Mouse (Mus musculus) yolk sac, embryonic 10.5 days (tissue): ENCODE measurements around the gene Sgca.
A peak's percentile ranks its signal among the peaks of the same experiment; 100 is the strongest.

Experiments
- DNase-seq: peaks from one replicate; pipeline ENCODE4 v3.0.0-alpha.2; 2017; ENCODE audit warnings: low spot score

The Sgca gene

DNA sequence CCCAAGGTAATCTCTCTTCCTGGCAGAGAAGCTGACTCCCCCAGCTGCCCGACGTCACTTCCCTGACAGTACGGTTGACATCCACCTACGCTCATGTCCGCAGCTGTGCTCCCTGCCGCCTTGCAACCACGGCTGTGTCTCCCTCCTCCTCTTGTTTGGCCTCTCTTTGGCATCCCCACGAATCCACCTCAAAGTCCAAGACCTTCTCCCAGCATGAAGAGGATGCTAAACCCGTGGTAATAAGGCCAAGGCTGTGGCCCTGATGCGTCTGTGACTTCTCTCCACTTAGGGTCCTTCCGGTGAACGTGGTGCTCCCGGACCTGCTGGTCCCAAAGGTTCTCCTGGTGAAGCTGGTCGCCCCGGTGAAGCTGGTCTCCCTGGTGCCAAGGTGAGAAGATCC is 33.1 kb downstream of the Sgca start:
- DNase-seq: peak; percentile 64

DNA sequence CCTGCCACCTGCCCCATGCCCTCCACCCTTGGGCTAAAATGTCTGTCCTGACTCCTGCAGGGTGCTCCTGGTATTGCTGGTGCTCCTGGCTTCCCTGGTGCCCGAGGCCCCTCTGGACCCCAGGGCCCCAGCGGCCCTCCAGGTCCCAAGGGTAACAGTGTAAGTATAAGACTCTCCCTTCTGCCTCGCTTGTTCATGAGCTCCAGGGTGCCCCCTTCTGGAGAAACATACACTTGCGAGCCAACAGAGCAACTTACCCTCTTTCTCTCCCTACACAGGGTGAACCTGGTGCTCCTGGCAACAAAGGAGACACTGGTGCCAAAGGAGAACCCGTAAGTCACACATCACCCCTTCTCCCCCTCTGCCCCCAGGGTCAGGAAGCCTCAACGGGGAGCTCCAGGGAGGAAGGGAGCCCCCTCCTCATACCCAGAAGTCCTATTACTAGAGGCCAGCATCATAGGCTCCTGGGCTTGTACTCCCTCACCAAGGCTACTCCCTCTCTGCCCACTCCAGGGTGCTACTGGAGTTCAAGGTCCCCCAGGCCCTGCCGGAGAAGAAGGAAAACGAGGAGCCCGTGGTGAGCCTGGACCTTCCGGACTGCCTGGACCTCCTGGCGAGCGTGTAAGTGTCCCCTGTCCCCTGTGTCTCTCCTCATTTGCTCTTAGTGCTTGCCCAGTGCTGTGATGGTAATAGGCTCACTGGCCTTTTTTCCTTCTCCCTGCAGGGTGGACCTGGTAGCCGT is 33.7 kb downstream of the Sgca start:
- peak; percentile 59 for DNase-seq

DNA sequence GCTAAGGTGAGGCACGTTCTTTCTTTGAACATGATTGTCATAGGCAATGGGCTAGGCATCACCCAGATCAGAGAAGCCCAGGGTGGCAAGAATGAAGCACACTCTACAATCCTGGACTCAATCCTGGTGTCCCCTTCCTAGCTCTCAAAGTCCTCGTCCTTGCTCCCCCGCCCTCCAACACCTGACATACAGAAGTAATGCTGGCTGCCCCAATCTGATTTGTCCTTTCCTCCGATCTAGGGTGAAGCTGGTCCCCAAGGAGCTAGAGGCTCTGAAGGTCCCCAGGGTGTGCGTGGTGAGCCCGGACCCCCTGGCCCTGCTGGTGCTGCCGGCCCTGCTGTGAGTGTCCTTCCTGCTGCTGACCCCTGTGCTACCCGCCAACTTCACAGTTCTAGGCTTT is 34.4 kb downstream of the Sgca start:
- peak; percentile 76 for DNase-seq

DNA sequence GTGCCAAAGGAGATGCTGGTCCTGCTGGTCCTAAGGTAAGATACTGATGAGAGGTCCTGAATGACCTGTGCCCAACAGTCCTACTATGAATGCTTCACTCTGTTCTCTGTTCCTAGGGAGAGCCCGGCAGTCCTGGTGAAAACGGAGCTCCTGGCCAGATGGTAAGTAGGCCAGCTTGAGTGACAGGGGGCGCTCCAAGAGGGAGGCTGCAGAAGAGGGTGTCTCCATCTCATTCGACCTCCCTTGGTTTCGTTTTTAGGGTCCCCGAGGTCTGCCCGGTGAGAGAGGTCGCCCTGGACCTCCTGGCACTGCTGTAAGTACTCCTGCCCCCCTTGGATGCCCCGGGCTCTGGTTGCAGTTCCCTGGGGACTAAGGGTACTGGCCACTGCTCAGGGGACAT is 35.0 kb downstream of the Sgca start:
- peak; percentile 62 for DNase-seq

DNA sequence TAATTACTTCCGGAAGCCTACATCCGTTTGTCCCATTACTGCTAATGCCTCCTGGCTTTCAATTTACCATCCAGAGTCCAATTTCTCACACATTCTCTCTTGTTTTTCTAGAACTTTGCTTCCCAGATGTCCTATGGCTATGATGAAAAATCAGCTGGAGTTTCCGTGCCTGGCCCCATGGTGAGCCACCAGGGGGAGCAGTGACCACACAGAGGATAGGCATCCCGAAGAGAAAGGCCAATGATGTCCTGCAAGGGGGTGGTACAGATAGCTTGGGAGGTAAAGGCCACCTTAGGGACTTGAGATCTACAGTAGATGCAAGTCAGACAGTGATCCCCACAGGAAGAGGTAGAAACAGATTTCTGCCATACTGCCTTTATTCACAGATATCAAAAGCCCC is 36.8 kb downstream of the Sgca start:
- peak; percentile 56 for DNase-seq

DNA sequence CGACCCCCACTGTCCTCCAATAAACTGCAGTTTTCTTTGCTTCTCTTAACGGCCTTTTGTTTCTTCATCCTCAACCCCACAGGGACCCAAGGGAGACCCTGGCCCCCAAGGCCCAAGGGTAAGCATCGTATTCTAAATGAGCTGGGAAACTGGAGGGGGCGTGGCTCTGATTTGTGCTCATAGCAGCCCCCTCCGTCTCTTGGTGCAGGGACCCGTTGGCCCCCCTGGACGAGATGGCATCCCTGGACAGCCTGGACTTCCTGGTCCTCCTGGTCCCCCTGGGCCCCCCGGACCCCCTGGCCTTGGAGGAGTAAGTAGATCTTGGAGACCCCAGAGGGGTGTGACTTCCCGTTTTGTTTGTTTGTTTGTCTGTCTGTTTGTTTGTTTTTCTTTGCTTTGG is 37.8 kb downstream of the Sgca start:
- DNase-seq: peak; percentile 78

DNA sequence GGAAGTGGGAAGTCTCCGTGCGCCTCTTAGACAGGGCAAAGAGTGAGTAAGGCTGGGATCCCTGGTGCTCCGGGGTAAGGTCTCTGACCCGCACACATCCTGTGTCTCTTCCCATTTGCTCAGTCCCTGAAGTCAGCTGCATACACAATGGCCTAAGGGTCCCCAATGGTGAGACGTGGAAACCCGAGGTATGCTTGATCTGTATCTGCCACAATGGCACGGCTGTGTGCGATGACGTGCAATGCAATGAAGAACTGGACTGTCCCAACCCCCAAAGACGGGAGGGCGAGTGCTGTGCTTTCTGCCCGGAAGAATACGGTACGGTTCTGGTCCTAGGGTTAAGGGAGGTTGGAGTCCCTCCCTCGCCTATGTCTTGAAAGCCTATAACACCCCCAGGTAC is 38.3 kb downstream of the Sgca start:
- DNase-seq: peak; percentile 37

DNA sequence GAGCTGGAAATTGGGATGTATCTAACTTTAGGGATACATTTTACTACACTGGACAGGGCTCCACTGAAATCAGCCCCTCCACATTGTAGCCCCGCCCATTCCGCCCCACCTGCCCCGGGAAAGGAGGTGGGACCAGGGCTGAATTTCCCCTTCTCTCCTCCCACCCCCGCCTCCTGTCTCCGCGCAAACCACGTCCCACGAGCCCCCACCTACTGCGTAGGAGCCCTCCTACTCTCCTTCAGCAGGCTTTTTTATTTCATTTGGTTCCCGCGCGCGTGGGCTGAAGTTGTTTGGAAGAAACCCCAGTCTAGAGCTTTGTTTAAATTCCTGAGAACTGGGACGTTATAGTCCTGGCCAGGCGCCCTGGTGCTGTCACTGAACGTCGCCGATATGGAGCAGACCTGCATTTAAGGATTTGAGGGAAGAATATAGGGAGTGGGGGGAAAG is 38.8 kb downstream of the Sgca start:
- DNase-seq: no peak

DNA sequence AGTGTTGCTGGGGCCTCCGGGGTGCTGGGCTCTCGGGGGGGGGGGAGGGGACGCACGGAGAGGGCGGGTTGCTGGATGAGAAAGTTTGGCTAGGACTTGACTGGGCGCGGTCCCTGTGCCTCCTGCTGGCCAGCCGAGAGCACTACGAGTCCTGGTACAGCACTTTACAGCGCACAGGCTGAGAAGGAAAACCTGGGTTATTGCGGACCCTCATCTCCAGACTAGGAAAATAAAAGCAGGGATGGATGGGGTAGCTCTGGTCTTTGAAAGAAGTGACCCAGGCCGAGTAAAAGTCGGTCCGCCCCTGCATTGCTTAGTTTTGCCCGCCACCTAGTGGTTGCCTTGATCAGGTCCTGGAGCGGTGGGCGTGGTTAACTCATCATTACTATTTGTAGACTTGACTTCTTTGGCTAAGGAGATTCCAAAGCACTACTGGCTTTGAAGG is 39.3 kb downstream of the Sgca start:
- peak; percentile 88 for DNase-seq

DNA sequence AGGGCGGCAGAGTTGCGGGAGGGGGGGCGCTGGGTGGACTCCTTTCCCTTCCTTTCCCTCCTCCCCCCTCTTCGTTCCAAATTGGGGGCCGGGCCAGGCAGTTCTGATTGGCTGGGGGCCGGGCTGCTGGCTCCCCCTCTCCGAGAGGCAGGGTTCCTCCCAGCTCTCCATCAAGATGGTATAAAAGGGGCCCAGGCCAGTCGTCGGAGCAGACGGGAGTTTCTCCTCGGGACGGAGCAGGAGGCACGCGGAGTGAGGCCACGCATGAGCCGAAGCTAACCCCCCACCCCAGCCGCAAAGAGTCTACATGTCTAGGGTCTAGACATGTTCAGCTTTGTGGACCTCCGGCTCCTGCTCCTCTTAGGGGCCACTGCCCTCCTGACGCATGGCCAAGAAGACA is 40.1 kb downstream of the Sgca start, which contains the start of gene Col1a1:
Gene Col1a1, plus strand, starts transcription at position 180 of the 400 bp plus-strand sequence.
- DNase-seq: peak; percentile 79

DNA sequence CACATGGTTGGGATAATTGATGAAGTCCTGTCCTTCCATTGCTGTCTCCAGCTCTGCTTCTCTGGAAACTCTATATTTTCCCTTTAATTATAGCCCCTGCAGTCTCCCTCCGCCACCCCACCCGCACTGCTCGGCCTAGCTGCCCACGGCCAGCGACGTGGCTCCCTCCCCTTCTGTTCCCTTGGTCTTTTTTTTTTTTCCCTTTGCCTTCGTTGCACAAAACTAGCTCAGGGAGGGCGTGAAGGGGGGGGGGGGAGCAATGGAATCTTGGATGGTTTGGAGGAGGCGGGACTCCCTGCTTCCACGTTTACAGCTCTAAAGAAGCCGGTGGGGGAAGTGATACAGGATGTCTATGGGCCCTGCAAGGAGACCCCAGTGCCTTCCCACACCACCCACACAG is 41.6 kb downstream of the Sgca start:
- peak; percentile 49 for DNase-seq

DNA sequence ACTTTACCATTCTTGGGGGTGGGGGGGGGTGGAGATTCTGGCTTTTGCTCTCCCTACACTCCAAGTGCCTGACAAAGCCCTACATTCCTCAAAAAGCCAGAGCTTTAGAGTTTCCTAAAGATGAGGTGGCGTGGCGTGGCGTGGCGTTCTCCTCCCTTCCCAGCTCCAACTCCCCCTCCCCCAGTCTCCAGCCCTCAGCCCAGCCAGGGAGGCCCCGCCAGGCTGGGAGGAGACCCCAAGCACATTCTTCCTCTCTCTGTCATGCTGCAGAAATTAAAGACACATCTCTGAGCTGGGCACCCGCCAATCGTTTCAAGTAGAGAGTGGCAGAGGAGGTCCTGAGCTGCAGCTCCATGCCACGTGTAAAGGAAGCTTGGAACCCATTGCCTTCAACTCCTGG is 42.5 kb downstream of the Sgca start:
- peak; percentile 59 for DNase-seq

DNA sequence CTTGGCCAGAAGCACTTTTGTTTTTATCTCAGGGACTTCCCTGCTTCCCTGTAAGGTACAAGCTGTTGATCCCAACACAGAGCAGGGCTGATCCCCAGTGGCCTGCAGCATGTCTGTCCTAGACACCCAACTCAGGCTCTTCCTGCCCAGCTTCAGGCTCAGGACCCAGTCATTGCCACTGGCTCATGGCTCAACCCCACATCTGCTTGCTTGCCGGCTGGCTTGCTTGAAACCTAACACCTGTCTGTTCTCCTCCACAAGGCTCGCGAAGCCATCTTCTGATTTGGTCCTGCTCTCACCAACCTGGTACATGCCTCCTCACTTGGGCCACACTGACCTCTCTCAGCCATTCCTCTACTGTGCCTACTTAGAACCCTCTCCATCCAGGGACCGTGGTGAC is 46.0 kb downstream of the Sgca start:
- peak; percentile 13 for DNase-seq

DNA sequence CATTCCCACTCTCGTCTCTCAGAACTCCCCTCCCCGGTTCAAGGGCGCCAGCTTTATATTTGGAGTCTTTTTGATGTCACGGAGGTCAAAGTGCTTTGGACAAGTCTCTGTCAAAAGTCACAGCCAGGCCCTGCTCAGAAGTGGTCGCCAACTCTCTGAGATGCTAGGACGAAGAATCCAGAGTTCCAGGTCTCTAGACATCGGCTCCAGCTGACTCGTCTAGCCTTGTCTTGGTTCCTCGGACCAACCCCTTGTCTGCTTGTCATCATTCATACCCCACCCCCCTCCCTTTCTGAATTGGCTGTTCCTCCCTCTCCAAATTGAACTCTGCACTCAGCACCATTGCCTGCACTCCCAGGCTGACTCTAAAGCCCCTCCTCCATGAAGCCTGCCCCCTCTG is 46.5 kb downstream of the Sgca start:
- peak; percentile 19 for DNase-seq

DNA sequence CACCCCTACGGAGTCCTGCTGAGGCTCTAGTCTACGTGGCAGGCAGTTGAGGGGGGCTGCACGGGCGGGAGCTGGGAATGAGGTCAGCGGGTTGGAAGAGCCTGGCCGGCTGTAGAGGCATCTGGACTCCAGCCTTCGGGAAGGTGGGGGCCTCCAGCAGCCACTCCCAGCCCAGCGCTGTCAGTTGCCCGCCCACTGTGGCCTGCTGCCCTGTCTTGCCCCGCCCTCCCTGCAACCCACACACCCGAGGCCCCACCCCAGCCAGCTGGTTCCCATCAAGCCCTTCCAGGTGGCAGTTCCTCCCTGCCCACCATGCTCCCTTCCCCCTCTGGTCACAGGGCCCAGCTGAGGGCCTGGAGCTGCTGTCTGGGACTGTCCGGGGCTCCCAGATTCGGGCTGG is 47.3 kb downstream of the Sgca start:
- DNase-seq: peak; percentile 92

DNA sequence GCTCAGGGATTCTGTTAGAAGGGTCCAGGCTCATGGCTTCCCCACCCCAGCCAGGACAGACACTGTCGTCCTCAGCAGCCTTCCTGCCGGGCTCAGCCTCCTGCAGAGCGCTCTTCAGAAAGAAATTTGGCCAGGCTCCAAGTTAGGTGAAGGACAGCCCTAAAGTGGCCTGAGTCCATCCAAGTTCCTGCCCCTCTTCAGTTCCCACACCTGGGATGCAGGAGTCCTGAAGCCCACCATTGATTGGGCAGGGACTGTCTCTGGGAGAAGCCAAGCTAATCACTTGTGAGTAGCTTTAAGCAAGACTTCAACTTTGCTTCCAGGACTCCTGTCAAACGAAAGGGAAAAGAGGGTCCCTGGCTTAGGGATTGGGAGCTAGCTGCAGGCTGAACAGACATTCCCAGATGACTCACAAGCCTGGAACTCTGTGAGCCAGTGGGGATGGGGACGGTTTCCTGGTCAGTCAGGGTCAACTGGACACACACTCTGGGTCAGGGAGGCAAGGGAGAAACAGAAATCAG is 48.3 kb downstream of the Sgca start:
- peak; percentile 54 for DNase-seq

DNA sequence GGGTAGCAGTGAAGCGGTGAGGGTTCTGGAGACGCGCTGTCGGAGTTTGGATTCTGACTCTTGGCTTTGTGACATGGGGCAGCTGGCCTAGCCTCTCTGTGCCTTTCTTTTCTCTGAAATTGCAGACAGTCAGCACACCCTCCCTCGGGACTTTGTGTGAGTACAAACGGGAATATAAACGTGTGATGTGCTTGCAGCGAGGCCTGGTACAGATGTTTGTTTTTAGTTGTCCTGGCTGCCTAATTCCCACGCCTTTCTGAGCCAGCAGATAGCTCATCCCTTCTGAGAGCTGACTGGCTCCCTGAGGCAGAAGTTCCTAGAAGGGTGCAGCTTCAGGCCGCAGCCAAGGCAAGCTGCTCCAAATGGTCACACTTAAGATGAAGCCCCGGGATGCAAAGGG is 49.7 kb downstream of the Sgca start:
- no peak for DNase-seq

DNA sequence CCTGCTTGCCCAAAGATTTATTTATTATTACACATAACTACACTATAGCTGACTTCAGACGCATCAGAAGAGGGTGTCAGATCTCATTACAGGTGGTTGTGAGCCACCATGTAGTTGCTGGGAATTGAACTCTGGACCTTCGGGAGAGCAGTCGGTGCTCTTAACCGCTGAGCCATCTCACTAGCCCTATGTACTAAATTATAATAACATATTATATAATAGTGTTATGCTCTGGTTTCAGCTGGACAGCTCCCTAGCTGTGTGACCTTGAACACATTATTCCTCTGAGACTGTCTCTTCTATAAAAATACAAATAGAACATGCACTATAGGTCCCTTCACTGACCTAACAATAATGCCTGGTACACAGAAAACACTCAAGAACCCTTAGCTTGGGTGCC is 51.1 kb downstream of the Sgca start:
- no peak for DNase-seq

DNA sequence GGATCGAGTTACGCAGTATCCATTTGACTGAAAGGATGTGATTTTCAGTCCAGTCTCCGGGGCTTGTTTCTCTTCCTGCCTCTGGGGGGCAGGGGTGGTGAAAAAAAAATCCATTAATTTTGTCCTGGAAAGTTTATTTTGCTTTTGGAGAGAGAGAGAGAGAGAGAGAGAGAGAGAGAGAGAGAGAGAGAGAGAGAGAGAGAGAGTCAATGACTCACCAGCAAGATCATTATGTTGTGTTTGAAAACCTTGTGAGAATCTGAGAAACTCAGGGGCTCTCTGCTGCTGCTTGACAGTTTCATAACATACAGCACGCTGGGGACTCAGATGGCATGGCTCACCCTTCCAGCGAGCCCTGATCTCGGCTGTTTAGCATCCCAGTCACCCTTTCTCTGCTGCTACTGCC is 55.1 kb downstream of the Sgca start:
- no peak for DNase-seq

DNA sequence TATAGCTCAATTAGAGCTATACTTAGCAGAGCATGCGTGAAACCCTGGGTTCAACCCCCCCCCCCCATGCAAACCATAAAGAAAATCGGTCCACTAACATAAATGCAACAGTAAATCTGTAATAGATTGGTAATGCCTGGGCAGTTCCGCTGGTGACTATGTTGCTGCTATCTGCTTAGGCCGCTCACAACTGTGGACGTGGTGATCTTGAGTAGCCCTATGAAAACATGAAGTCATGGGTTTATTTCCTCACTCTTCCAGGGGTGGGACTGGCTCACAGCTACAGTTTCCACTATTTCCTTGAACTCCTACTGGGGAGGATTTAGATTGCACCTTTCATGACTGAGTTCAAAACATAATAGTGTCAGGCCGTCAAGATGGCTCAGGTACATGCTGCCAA is 58.4 kb downstream of the Sgca start:
- no peak for DNase-seq

DNA sequence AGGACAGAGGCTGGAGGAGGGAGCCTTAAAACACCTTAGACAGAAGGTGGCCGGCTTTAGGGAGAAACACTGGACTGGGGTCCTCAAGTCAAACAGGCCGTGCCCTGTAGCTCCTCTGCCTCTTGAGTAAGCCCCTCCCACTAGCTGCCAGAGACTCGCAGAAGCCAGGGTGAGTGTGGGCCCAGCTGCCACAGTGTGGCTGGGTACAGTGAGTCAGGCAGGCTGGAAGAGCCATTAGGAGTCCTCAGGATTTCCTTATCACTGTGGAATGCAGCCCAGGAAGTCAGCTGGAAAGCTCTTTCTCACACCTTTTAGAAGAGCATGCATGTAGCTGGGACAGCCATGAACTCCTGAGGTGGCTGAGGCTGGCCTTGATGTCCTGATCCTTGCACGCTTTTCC is 59.6 kb downstream of the Sgca start:
- DNase-seq: peak; percentile 36

DNA sequence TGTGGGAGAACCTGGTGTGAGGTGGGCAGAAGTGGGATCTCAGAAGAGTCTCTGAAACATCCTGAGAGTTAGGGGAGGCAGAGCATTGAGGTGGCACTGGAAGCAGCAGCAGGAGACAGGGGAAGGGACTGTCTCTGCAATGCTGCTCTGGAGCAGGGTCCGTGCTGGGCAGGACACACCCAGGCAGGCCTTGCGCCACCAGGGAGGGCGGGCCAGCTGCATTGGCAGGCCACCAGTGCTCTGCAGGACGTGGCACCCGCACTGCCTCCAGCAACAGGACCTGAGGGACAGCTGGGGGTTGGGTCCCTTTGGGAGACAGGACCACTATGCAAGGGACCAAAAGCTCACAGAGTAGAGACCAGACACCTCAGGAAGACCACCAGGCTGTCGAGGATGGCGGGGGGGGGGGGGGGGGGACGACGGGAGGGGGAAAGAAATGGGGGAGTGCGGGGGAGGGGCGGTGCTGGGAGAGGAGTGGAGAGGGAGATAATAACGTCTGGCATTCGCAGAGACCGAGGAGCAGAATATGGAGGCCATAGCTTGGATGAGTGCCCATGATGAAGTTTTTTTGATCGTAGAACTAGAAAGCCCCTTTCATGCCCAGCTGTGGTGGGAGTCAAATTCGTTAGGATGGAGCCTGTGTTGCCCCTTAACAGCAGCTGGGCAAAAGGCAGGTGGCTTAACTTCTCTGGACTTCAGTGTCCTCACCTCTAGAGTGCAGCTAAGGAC is 60.3 kb downstream of the Sgca start:
- no peak for DNase-seq
